Mouse (Mus musculus) heart, postnatal 10 days (tissue): ENCODE data around the gene Tctex1d1. TPM values are rescaled to one million over a fixed set of nuclear protein-coding genes. Genes with fewer than 3 reads are reported as not detected.
A peak's percentile ranks its signal among the peaks of the same experiment; 100 is the strongest.

Experiments
- DNase-seq, 2 experiments: peaks; one replicate each; pipeline ENCODE4 v3.0.0; 2021
- intact Hi-C: fragments of 180-260 bp; cut with DNase I; formaldehyde crosslinking; loops from one replicate; pipeline ENCODE4 v1.15.1; 2025
- total RNA-seq, 2 experiments: library from RNA; stranded (reverse); gene quantifications; 2 replicates each; pipeline ENCODE4 v1.2.3; 2021

Gene Tctex1d1
- total RNA-seq, 2 experiments from 2014 or later, result 0.41 TPM; not detected in 1

DNA sequence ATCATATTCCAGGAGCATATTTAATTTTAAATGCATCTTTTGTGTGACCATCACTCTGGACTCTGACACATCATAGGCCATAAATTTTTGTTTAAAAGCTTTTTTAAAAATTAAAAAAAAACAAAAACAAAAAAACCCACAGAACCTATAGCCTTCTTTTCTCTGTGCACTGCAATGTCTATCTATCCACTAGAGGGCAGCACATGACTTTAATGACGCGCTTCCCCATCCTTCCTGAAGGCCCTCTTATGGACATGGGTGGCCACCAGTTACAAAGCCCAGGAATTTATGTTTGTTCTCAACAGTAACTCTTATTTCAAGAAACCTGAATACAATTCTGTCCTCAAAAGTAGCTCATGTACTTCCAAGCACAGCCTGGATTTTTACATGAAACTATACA lies 8.5 kb downstream of the Tctex1d1 start:
- intact Hi-C loops, result loop anchor here (1.0 to 5.0 kb wide), 2 partner anchors 159 to 360 kb away; no protein-coding TSS in a partner anchor
- peak; percentile 59 to 79 for DNase-seq

DNA sequence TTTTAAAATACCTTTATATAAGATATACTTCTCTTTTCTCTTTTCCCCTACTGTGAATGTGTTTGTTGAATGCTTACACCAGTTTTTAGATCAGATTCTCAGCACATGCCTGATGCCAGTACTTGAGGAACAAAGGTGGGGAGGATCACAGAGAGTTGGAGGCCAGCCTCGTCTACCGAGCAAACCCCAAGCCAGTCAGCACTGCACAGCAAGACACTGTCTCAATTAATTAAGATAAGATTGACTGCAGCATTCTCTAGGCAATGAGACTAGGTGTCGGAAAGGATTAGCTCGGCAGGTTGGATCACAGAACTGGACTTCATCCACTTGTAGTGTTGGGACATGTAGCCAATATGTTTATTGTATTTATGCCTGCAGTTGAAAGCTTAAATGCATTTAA lies 8.9 kb downstream of the Tctex1d1 start:
- intact Hi-C loops, result loop anchor here (1.0 to 5.0 kb wide), 2 partner anchors 159 to 360 kb away; no protein-coding TSS in a partner anchor
- no peak for DNase-seq

GRCm38 (mm10) chr4:102987756-102988155 lies 9.3 kb downstream of the Tctex1d1 start:
- intact Hi-C loops, result loop anchor here (1.0 to 5.0 kb wide), 2 partner anchors 159 to 360 kb away; no protein-coding TSS in a partner anchor
- no peak for DNase-seq

DNA sequence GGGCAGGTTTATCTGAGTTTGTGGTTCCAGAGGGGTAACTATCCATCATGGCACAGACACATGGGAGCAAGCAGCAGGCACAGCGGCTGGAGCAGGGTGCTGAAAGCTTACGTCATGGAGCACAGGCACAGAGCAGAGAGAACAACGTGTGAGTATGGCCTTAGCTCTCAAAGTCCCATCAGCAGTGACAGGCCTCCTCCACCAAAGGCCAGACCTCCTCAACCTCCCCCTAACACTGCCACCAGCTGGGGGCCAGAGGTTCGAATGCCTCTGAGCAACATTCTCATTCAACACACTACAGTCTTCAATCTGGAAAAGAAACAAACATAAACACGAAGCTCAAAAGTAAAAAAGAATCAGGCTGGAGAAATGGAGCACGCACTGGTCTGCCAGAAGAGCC lies 10.1 kb downstream of the Tctex1d1 start:
- no peak for DNase-seq
- intact Hi-C loops, result loop anchor here (5.0 kb wide), 1 partner anchor 359 kb away; no protein-coding TSS in a partner anchor

- DNase-seq, result no peak
- intact Hi-C loops, result loop anchor here (5.0 kb wide), 1 partner anchor 358 kb away; no protein-coding TSS in a partner anchor
Observed at GRCm38 (mm10) chr4:102989391-102989790, 11.0 kb downstream of the Tctex1d1 start.

- DNase-seq, result no peak
- intact Hi-C loops, result no loop called here
Observed at GRCm38 (mm10) chr4:102990016-102990415, 11.6 kb downstream of the Tctex1d1 start.

DNA sequence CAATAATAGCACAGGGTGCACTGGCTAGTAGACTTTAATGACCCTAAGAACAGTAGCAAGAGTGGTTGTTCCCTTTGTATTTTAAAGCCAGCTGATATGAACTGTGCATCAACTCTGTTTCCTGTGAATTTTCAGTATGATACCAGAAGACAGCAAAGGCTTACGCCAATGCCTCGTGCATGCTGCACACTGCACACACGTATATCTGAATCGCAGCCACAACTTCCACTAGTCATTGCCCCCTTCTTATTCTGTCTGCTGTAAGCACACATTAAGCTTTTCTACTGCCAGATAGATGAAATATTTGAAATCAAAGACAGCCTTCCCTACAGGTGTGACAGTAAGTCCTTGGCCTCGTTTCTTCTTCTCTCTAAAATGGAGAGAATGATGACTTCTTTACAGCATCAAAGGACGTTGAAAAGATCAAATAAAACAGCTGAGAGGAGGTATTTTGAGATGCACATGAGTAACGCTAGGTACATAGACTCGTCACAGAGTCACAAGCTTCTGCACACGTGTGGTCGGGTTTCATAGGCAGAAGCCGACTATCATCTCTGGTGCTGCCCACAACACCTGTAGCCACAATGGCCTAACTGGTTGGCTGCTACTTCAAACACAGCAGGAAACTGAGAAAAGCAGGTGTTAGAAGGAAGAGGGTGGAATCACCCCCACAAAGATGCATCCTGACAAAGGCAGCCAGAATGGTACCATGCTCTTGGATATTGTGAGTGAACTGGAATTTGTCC lies 12.4 kb downstream of the Tctex1d1 start:
- no peak for DNase-seq
- intact Hi-C loops, result no loop called here

DNA sequence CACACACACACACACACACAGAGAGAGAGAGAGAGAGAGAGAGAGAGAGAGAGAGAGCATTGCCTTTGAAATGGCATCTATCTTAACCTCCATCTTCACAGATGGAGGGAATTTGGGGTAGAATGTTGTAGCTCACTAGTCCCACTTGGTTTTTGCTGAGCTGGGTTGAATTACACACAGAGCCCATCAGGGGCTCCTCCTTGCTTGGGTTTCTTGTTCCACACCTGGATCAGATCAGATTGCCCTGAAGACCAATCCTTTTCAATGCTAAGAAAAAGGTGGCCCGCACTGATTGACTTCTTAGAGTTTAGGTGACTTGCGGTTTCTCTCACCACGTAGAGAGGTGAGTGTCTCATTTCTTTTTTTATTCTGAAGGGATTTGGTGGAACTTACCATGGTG lies 13.3 kb downstream of the Tctex1d1 start:
- intact Hi-C loops, result no loop called here
- no peak for DNase-seq

- intact Hi-C loops, result no loop called here
- no peak for DNase-seq
Observed at GRCm38 (mm10) chr4:103004681-103005080, 26.3 kb downstream of the Tctex1d1 start.

GRCm38 (mm10) chr4:103005190-103005945 lies 27.0 kb downstream of the Tctex1d1 start:
- no peak for DNase-seq
- intact Hi-C loops, result no loop called here

GRCm38 (mm10) chr4:103006266-103006665 lies 27.9 kb downstream of the Tctex1d1 start:
- intact Hi-C loops, result no loop called here
- DNase-seq, result no peak

GRCm38 (mm10) chr4:103006943-103007418 lies 28.6 kb downstream of the Tctex1d1 start:
- intact Hi-C loops, result no loop called here
- DNase-seq, result no peak

DNA sequence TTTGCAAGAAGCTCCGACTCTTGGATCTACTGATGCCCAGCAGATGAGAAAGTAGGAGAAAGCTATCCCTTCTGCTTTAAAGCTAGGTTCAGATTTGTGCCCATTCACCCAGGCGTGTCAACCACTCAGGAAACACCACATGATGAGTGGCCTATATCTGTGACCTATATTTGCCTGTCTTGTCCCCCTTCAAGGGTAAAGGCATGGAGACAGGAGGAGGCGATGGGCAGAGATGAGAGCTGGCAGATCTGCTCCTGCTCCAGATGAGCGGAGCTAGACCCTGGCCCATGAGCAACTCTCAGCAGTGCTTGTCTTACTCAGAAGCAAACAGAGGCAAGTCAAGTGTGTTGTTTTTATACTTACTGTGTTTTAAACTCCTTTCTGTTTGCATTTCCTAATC lies 32.3 kb downstream of the Tctex1d1 start:
- intact Hi-C loops, result no loop called here
- DNase-seq, result no peak

DNA sequence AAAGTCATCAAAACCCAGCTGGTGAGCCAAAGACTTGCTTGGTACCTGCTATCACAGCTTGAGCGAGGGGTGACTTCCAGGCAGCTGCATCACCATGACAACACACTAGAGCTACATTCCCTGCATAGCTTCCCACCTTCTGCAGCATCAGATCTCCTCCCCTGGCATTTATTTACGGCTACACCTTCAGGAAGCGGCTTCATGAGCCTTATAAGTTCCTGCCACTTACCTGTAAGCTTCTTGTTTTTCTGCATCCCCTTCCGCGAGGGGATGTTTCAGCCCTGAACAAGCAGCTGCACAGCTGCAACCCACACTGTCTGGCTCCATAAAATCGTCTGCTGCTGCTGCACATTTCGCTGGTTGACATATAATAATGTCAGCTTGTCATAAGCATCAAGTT lies 33.4 kb downstream of the Tctex1d1 start:
- DNase-seq, result no peak
- intact Hi-C loops, result no loop called here

DNA sequence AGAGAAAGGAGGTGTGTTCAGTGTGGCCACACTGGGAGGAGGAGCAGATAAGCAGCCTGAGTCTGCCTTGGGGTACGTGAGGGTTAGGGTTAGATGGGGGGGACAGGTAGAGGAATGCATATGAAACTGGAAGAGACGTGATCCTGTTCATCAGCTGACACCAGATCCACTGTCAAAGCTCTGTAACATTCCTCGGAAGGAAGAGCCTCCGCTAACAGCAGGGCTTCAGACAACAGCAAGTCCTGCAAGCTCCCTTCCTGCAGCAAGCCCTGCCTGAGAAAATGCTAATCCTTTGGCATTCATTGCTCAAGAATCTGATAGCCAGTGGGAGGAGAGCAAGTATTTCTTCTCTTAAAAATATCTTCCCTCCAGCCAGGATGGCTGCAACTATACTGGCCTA lies 35.1 kb downstream of the Tctex1d1 start:
- no peak for DNase-seq
- intact Hi-C loops, result no loop called here

- DNase-seq, result no peak
- intact Hi-C loops, result no loop called here
Observed at GRCm38 (mm10) chr4:103026621-103027020, 48.2 kb downstream of the Tctex1d1 start, which contains the start of gene Insl5. Gene Insl5, minus strand, starts transcription at chr4:103026842.

DNA sequence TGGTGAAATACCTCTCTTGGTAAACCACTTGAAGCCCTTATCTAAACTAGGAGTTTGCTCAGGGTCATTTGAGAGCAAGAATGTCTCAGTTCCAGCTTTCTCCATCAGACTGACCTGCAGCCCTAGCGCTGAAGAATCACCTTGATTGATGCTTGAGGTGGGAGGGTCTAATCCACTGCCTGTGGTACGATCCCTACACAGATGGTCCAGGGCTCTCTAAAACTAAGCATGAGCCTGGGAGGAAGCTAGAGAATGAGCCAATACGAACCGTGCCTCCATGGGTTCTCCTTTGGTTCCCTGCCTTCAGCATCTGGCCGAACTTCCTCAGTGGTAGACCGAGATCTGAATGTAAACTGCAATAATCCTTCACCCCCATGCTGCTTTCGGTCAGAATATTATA lies 49.3 kb downstream of the Tctex1d1 start:
- intact Hi-C loops, result no loop called here
- DNase-seq, result no peak

DNA sequence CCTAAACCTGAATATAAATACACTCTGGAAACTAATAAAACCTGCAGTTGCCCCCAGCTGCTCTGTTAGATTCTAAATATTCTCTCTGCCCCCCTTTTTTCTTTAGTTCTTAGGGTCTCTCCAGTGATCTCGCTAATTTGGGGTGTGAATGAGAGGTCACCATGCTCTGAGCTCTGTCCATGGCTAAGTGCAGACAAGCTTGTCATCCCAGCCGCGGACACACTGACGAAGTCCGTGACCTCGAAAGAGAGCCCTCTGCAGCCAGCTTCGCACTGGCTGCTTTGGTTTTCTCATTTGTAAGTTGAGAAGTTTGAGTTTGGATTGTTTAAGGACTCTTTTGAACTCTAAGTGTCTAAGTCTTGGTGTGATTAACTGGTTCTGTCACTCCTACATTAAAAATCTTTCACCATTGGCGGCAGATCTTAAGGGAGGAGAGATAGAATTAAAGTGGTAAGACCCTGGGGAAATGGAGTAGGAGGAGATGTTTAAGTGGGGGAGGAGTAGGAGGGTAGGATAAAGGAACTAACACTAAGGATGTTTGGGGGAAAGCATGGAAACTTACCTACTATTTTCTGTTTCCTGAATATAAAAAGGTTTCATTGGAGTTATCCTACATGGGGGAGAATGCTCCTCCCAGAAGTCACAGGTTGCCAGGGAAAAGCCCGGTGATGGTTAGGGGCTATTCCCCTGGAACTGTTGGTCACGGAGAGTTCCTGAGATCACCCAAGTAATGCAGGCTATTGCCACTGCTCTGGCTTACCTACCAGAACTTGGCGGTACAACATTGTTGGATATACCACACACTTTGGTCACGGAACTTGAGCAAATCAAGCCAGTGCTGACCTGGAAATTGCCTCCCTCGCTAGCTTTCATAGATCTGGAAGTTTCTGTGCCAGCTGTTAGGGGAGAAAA lies 50.0 kb downstream of the Tctex1d1 start:
- intact Hi-C loops, result no loop called here

DNA sequence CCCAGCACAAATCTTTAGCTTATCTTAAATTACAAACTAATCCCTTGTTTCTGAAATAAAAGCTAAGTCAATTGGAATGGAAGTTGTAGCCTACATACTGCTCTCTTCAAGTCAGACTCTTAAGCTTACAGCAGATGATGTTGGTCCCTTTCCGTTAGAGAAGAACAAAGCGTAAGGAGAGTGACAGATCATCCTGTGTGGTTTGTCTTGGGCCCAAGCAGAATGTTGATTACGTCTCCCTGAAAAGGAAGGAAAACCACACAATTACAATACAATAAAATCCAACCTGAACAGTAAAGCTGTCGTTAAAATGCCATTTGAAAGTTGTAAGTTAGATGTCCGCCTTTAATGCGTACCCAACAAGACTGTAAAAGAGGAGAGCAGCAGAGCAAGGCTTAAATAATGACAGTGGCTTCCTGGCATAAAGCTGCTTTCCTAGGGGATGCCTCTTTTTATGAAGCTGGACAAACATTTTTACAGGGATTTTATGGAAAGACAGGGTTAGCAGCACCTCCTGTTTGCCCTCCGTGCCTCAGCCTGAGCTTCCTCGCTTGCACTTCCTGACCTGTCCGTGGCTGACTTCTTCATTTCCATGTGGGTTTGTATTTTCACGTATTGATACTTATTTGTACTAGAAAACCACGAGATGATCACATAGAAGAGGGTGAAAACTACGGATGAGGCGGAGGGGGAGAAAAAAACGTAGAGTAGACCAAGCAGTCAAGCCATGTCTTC lies 60.9 kb downstream of the Tctex1d1 start:
- intact Hi-C loops, result no loop called here

More for the DNA sequence above, 50.0 kb downstream of the Tctex1d1 start:
- no peak for DNase-seq

GRCm38 (mm10) chr4:103039838-103040191 lies 61.4 kb downstream of the Tctex1d1 start:
- no peak for DNase-seq
- intact Hi-C loops, result no loop called here

More for the DNA sequence above, 60.9 kb downstream of the Tctex1d1 start:
- DNase-seq, result no peak
